Mouse (Mus musculus) cerebellum, adult 2 months (tissue): Measurements from ENCODE around the gene 2010111I01Rik. TPM values are rescaled to one million over a fixed set of nuclear protein-coding genes. Genes with fewer than 3 reads are reported as not detected.
"Not testable (repeated sequence)": the region's sequence is repeated elsewhere in the genome, so short reads cannot be mapped to it uniquely, and the experiment has no call there.

Source experiments
- DNase-seq, 2 experiments: peaks; one replicate each; pipeline ENCODE4 v3.0.0; 2021
- H3K27ac ChIP-seq: fragments of 200-500 bp; 2 replicates; pipeline ENCODE4 v1.5.1; 2012; ENCODE audit warnings: low read length, control low read depth, inconsistent platforms; ENCODE audit not compliant: insufficient read depth
- H3K27me3 ChIP-seq: fragments of 200-500 bp; 2 replicates; pipeline ENCODE4 v1.6.1; 2012; ENCODE audit warnings: inconsistent platforms, mild to moderate bottlenecking, low read length, moderate library complexity; ENCODE audit not compliant: control insufficient read depth, insufficient read depth
- H3K4me1 ChIP-seq: fragments of 200-500 bp; 2 replicates; pipeline ENCODE4 v1.6.1; 2011; ENCODE audit warnings: low read length; ENCODE audit not compliant: control insufficient read depth, insufficient read depth
- H3K4me3 ChIP-seq: fragments of 200-500 bp; replicated peaks from 2 replicates; pipeline ENCODE3; 2011; ENCODE audit warnings: mild to moderate bottlenecking, low read depth, low read length, control low read depth; ENCODE audit not compliant: insufficient read depth
- CTCF ChIP-seq: fragments of 200-500 bp; IDR thresholded peaks from 2 replicates; pipeline ENCODE4 v1.5.1; 2011; ENCODE audit warnings: low read depth, mild to moderate bottlenecking, control low read depth, low read length, moderate library complexity, borderline replicate concordance; ENCODE audit not compliant: insufficient read depth
- POLR2A ChIP-seq: fragments of 200-500 bp; IDR thresholded peaks from 2 replicates; pipeline ENCODE4 v1.6.1; 2011; ENCODE audit warnings: low read length, control low read depth, borderline replicate concordance; ENCODE audit not compliant: insufficient read depth
- WGBS: fragments of 180-500 bp; shearing (Covaris S2); methylation state at CpG from one replicate; pipeline ENCODE4 v1.1.7; 2018; 5-methylcytosine and 5-hydroxymethylcytosine counted together
- polyA plus RNA-seq: library from polyadenylated mRNA; depleted of rRNA; stranded (reverse); fragments of >200 nt; gene quantifications from 2 replicates; pipeline ENCODE4 v1.2.3, GENCODE M21; 2012

2010111I01Rik gene
- polyA plus RNA-seq, 1 experiment, result 126 TPM

- Histone ChIP-seq H3K27me3 (no peaks in the 10 kb centered on the region), H3K4me1 (peaks cover 34% of the 10 kb centered on the region), H3K27ac (no peak overlapping the region), H3K4me3 (no peak overlapping the region)
- WGBS, result 69% methylated on average over 3 of the region's 3 CpGs
- TF ChIP-seq POLR2A (no peak), CTCF (no peak)
- no peak for DNase-seq
Measured at GRCm38 (mm10) chr13:63309563-63309962, 344.9 kb downstream of the 2010111I01Rik start.

- DNase-seq, result no peak
- H3K4me1 ChIP-seq, result peaks cover 19% of the 10 kb centered on the region
- TF ChIP-seq CTCF (no peak), POLR2A (no peak)
- H3K27ac ChIP-seq, result no peak overlapping the region
- H3K4me3 ChIP-seq, result no peak overlapping the region
- 45% methylated on average over 2 of the region's 2 CpGs for WGBS
- H3K27me3 ChIP-seq, result no peaks in the 10 kb centered on the region
Measured at GRCm38 (mm10) chr13:63311156-63311555, 346.5 kb downstream of the 2010111I01Rik start.

GRCm38 (mm10) chr13:63313247-63313646 lies 348.6 kb downstream of the 2010111I01Rik start:
- Histone ChIP-seq H3K4me3 (no peak overlapping the region), H3K4me1 (peaks cover 21% of the 10 kb centered on the region), H3K27ac (no peak overlapping the region), H3K27me3 (no peaks in the 10 kb centered on the region)
- WGBS, result 83% methylated on average over 1 of the region's 1 CpGs
- no peak for DNase-seq
- no peak for TF ChIP-seq POLR2A
- no peak for TF ChIP-seq CTCF

GRCm38 (mm10) chr13:63313748-63314607 lies 349.3 kb downstream of the 2010111I01Rik start:
- TF ChIP-seq POLR2A, result no peak
- no peak for TF ChIP-seq CTCF
- H3K4me3 ChIP-seq, result no peak overlapping the region
- 80% methylated on average over 12 of the region's 12 CpGs for WGBS
- no peak overlapping the region for H3K27ac ChIP-seq
- DNase-seq, result no peak
- peaks cover 21% of the 10 kb centered on the region for H3K4me1 ChIP-seq
- H3K27me3 ChIP-seq, result no peaks in the 10 kb centered on the region

- Histone ChIP-seq H3K4me1 (peaks cover 21% of the 10 kb centered on the region), H3K27ac (no peak overlapping the region), H3K27me3 (no peaks in the 10 kb centered on the region), H3K4me3 (no peak overlapping the region)
- TF ChIP-seq POLR2A (no peak), CTCF (no peak)
- DNase-seq, result no peak
- WGBS, result 92% methylated on average over 4 of the region's 4 CpGs
Measured at GRCm38 (mm10) chr13:63314608-63314920, 349.9 kb downstream of the 2010111I01Rik start.

GRCm38 (mm10) chr13:63315111-63315510 lies 350.4 kb downstream of the 2010111I01Rik start:
- not testable (repeated sequence) for H3K4me3 ChIP-seq, H3K27me3 ChIP-seq, H3K27ac ChIP-seq, DNase-seq
- H3K4me1 ChIP-seq, result peaks cover 18% of the 10 kb centered on the region
- WGBS, result 97% methylated on average over 4 of the region's 4 CpGs

- H3K27ac ChIP-seq, result no peak overlapping the region
- no peaks in the 10 kb centered on the region for H3K27me3 ChIP-seq
- H3K4me3 ChIP-seq, result no peak overlapping the region
- TF ChIP-seq CTCF, result no peak
- TF ChIP-seq POLR2A, result no peak
- 80% methylated on average over 6 of the region's 6 CpGs for WGBS
- peaks cover 18% of the 10 kb centered on the region for H3K4me1 ChIP-seq
- DNase-seq, result no peak
Measured at GRCm38 (mm10) chr13:63315777-63316176, 351.1 kb downstream of the 2010111I01Rik start.

GRCm38 (mm10) chr13:63316407-63316806 lies 351.7 kb downstream of the 2010111I01Rik start:
- Histone ChIP-seq H3K27ac (no peak overlapping the region), H3K4me3 (no peak overlapping the region), H3K27me3 (no peaks in the 10 kb centered on the region), H3K4me1 (peaks cover 18% of the 10 kb centered on the region)
- WGBS, result 86% methylated on average over 5 of the region's 5 CpGs
- DNase-seq, result no peak
- TF ChIP-seq POLR2A (no peak), CTCF (no peak)
